Mouse (Mus musculus): ENCODE data around the gene Dnajc1.

DNA sequence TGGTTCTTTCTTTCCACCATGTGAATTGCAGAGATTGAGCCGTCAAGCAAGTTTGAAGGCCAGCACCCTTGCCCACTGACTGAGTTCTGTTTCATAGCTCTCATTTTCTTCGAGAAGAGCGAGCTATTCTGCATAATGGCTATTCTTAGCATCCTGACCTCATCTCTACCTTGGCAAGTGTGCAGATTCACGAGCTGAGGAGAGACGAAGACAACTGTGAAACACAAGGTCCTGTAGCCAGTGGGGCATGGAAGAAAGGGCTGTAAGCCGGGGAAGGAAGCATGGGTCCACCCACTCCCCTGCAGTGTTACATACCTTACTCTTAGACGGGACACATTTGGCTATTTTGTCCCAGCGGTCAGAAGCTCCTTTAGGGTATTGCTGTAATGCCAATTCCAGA, 173.5 kb downstream of the Dnajc1 start:
- TF ChIP-seq CTCF (conservative IDR thresholded peaks at IDR 0.05; ENCODE audit: low read length) (no peak), POU5F1 (IDR thresholded peaks at IDR 0.05; ENCODE audit: borderline replicate concordance, low read length) (no peak), NANOG (IDR thresholded peaks at IDR 0.05; ENCODE audit: borderline replicate concordance, low read length) (no peak)

All from E14TG2a.4 (cell line).